Mouse (Mus musculus): ENCODE measurements around the gene Unc93a.
"Not testable (repeated sequence)": the region's sequence is repeated elsewhere in the genome, so short reads cannot be mapped to it uniquely, and the experiment has no call there.

DNA sequence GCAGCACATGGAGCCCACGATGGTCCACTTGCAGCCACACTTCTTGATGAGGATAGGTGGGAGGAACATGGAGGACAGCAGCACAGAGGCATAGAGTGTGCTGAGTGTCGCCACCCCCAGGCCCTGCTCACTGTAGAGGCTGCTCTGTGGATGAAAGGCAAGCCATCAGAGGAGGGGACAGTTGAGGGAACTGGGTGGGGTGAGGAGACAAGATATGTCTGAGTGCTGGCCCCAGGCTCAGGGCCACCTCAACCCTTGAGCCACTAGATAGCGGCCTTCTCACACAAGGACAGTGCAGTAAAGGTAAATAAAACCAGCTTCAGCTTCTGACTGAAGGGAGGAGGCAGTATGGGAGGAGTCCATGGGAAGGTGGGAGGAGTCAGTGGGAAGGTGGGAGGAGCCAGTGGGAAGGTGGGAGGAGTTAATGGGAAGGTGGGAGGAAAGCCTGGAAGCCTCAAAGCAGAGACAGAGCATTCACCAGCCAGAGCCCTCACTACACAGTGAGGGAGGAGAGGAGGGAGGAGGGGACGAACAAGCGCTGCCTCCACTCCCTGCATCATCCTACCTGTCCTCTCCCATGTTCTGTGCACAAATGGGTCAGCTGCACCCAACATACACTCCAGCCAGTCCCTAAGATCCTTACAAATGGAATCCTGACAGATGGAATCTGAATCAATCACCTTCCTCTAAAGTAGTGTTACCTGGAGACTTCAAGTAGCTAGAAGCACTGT is 8.1 kb downstream of the Unc93a start:
- TF ChIP-seq CTCF (IDR thresholded peaks at IDR 0.05; ENCODE audit: low read depth, low read length); POLR2A (IDR thresholded peaks at IDR 0.05; ENCODE audit: borderline replicate concordance, low read depth, low read length): not testable (repeated sequence)
